Mouse (Mus musculus) heart, embryonic 14.5 days (tissue): ENCODE measurements around the gene Mucl3. TPM values are rescaled to one million over a fixed set of nuclear protein-coding genes. Genes with fewer than 3 reads are reported as not detected.

ENCODE experiments used
- polyA plus RNA-seq: library from polyadenylated mRNA; unstranded; fragments of >200 nt; fragmentation: Nextera tagmentation; extraction: Ambion mirVana; gene quantifications from 2 replicates; pipeline ENCODE4 v1.2.1, GENCODE M21; 2014

Mucl3 gene
- polyA plus RNA-seq, 1 experiment from 2014 or later = not detected

Other genes with a start within 250 kb of the Mucl3 start
- gene H2-Q6, start 218.8 kb downstream of the Mucl3 start, polyA plus RNA-seq = 0.09 and 0.22 TPM in 2 replicates
- gene H2-Q7, start 204.5 kb downstream of the Mucl3 start, polyA plus RNA-seq = 0.47 and 0.89 TPM in 2 replicates
- 0.09 and 0.14 TPM in 2 replicates for gene H2-Q10, start 173.6 kb downstream of the Mucl3 start, polyA plus RNA-seq
- not detected in 2 replicates for gene Pou5f1, start 137.7 kb downstream of the Mucl3 start, polyA plus RNA-seq
- gene Tcf19, start 126.9 kb downstream of the Mucl3 start, polyA plus RNA-seq = 52.8 and 55.9 TPM in 2 replicates
- 10.2 and 10.4 TPM in 2 replicates for gene Cchcr1, start 126.6 kb downstream of the Mucl3 start, polyA plus RNA-seq
- gene Psors1c2, start 110.5 kb downstream of the Mucl3 start, polyA plus RNA-seq = 0.66 TPM in 1 of 2 replicates, not detected in the other
- 0.50 and 0.57 TPM in 2 replicates for gene Cdsn, start 91.6 kb downstream of the Mucl3 start, polyA plus RNA-seq
- not detected in 2 replicates for gene 2300002M23Rik, start 76.2 kb downstream of the Mucl3 start, polyA plus RNA-seq
- gene Sfta2, start 42.1 kb downstream of the Mucl3 start, polyA plus RNA-seq = not detected in 2 replicates
- not detected in 2 replicates for gene Gm9573, start 17.1 kb downstream of the Mucl3 start, polyA plus RNA-seq
- 10.8 and 12.7 TPM in 2 replicates for gene Vars2, start 23.9 kb upstream of the Mucl3 start, polyA plus RNA-seq
- 21.9 and 23.8 TPM in 2 replicates for gene Gtf2h4, start 30.0 kb upstream of the Mucl3 start, polyA plus RNA-seq
- gene Ddr1, start 60.9 kb upstream of the Mucl3 start, polyA plus RNA-seq = 75.7 and 75.8 TPM in 2 replicates
- 20.8 and 27.3 TPM in 2 replicates for gene Ier3, start 178.0 kb upstream of the Mucl3 start, polyA plus RNA-seq
- 86.8 and 93.7 TPM in 2 replicates for gene Flot1, start 179.5 kb upstream of the Mucl3 start, polyA plus RNA-seq
- gene Tubb5, start 194.6 kb upstream of the Mucl3 start, polyA plus RNA-seq = 673 and 698 TPM in 2 replicates
- gene Mdc1, start 197.8 kb upstream of the Mucl3 start, polyA plus RNA-seq = 15.3 and 16.1 TPM in 2 replicates
- 44.0 and 44.9 TPM in 2 replicates for gene Nrm, start 217.6 kb upstream of the Mucl3 start, polyA plus RNA-seq
- 17.3 and 19.4 TPM in 2 replicates for gene Ppp1r18, start 221.9 kb upstream of the Mucl3 start, polyA plus RNA-seq
- gene Dhx16, start 236.1 kb upstream of the Mucl3 start, polyA plus RNA-seq = 18.6 and 22.0 TPM in 2 replicates